Mouse (Mus musculus) intestine, postnatal 0 days (tissue): ENCODE data around the gene Tars. TPM values are rescaled to one million over a fixed set of nuclear protein-coding genes. Genes with fewer than 3 reads are reported as not detected.
A peak's percentile ranks its signal among the peaks of the same experiment; 100 is the strongest.

Source experiments
- ATAC-seq: fragments of 200-750 bp; cut with Nextera tagmentation; 2 replicates; pipeline ENCODE4 v1.8.0; 2017; ENCODE audit warnings: mild to moderate bottlenecking, moderate TSS enrichment, moderate library complexity
- H3K27ac ChIP-seq: fragments of 300-500 bp; sonication (generic); 2 replicates; pipeline ENCODE4 v1.5.1; 2014; ENCODE audit warnings: mild to moderate bottlenecking, low read depth, low read length, moderate library complexity
- H3K27me3 ChIP-seq: fragments of 300-500 bp; sonication (generic); replicated peaks from 2 replicates; pipeline ENCODE4 v1.6.1; 2014; ENCODE audit warnings: low read length, mixed read lengths; ENCODE audit not compliant: control insufficient read depth, insufficient read depth
- H3K36me3 ChIP-seq: fragments of 300-500 bp; sonication (generic); 2 replicates; pipeline ENCODE4 v1.6.1; 2014; ENCODE audit warnings: mild to moderate bottlenecking, moderate library complexity; ENCODE audit not compliant: control insufficient read depth, insufficient read depth
- H3K4me1 ChIP-seq: fragments of 300-500 bp; sonication (generic); replicated peaks from 2 replicates; pipeline ENCODE4 v1.6.1; 2014; ENCODE audit warnings: antibody characterized with exemption, low read length, mixed read lengths; ENCODE audit not compliant: control insufficient read depth, insufficient read depth
- H3K4me2 ChIP-seq: fragments of 300-500 bp; sonication (generic); replicated peaks from 2 replicates; pipeline ENCODE4 v1.6.1; 2014; ENCODE audit warnings: low read depth, mild to moderate bottlenecking, moderate library complexity
- H3K4me3 ChIP-seq: fragments of 300-500 bp; sonication (generic); 2 replicates; pipeline ENCODE4 v1.5.1; 2014; ENCODE audit warnings: low read depth, low read length
- H3K9ac ChIP-seq: fragments of 300-500 bp; sonication (generic); 2 replicates; pipeline ENCODE4 v1.6.1; 2014; ENCODE audit warnings: mild to moderate bottlenecking, low read depth, low read length
- H3K9me3 ChIP-seq: fragments of 300-500 bp; sonication (generic); 2 replicates; pipeline ENCODE4 v1.6.1; 2016; ENCODE audit warnings: mixed run types; ENCODE audit not compliant: control insufficient read depth
- CTCF ChIP-seq: sonication (generic); IDR thresholded peaks from 2 replicates; pipeline ENCODE4 v1.5.1; 2016; ENCODE audit warnings: low read depth, mild to moderate bottlenecking, control low read depth, antibody characterized with exemption, moderate library complexity
- WGBS: fragments of 180-500 bp; shearing (Covaris S2); extraction: QIAGEN DNeasy Blood & Tissue Kit; methylation state at CpG from one replicate; pipeline ENCODE4 v1.1.7; 2014; 5-methylcytosine and 5-hydroxymethylcytosine counted together
- polyA plus RNA-seq: library from polyadenylated mRNA; unstranded; fragments of >200 nt; fragmentation: Nextera tagmentation; extraction: Ambion mirVana; gene quantifications from 2 replicates; pipeline ENCODE4 v1.2.1, GENCODE M21; 2015

Gene Tars
- polyA plus RNA-seq, 1 experiment from 2014 or later, result 31.6 TPM

DNA sequence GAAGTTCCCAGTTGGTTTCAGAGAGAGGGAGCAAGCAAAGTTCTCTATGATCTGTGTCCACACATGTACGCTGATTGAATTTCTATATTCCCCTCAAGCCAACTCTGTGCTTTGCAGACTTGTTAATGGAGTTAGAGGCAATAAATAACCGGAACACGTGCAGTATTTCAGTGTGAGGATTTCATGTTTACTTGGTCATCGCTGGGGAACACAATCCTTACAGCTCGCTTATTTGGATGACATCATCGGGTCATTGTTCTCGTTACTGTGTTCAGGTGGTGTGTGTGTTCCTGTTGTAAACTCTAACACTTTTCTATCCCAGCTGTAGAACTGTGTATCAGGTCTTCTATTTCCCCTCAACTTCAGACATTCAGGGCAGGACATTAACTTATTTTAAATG lies 12.4 kb upstream of the Tars start:
- no peak overlapping the region for H3K27ac ChIP-seq
- H3K4me3 ChIP-seq, result no peak overlapping the region
- H3K36me3 ChIP-seq, result no peaks in the 10 kb centered on the region
- H3K4me2 ChIP-seq, result no peak overlapping the region
- no peaks in the 10 kb centered on the region for H3K27me3 ChIP-seq
- ATAC-seq, result no peak
- no peaks in the 10 kb centered on the region for H3K9me3 ChIP-seq
- WGBS, result 61% methylated on average over 7 of the region's 7 CpGs
- H3K4me1 ChIP-seq, result no peaks in the 10 kb centered on the region
- no peak for TF ChIP-seq CTCF
- H3K9ac ChIP-seq, result no peak overlapping the region

DNA sequence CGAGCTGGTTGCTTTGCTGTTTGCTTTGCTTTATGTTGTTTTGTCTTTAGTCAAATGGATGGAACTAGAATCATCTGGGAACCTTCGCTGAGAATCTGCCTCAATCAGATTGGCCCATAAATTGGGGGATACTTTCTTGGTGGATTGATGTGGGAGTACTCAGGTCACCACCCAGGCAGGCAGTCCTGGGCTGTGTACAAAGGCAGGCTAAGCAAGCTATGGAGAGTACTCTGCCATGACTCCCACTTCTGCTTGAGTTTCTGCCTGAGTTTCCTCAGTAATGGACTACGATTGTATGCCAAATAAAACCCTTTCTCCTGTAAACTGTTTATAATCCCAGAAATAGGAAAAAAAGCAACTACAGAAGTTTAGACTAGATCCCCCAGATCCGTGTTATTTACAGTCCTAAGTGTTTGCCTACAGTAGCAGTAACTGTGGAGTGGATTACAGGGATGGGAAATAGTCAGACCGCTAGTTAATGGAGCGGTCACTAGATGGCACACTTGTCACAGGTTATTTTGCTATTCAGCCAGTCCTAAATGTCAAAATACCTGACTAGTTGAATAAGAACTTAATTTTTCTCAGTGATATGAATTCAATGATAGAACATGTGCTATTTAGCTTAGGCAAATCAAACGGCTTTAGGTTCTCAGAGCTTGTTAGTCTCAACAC lies 8.8 kb upstream of the Tars start:
- no peak for ATAC-seq
- WGBS, result 29% methylated on average over 7 of the region's 7 CpGs
- no peaks in the 10 kb centered on the region for H3K4me1 ChIP-seq

DNA sequence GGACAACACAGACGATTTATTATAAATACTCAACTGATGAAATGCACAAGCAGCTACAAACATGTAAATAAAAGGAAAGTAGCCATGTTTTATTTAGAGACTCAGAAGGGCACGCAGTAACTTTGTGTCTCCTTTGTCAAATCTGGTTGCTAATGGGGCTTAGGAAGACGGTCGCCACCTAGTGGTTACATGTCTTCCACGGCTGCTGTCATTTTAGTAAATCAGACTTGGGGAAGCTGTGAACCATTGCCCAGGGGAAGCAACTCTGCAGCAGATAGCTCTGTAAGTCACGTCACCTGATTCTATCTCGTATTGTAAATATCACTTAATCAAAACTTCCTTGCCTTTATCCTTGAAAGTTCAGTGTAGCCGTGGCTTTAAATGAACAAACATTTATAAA lies 7.9 kb upstream of the Tars start:
- no peak for ATAC-seq
- peak; percentile 89 for TF ChIP-seq CTCF
- no peak overlapping the region for H3K9ac ChIP-seq
- no peaks in the 10 kb centered on the region for H3K4me1 ChIP-seq
- no peaks in the 10 kb centered on the region for H3K36me3 ChIP-seq
- no peaks in the 10 kb centered on the region for H3K27me3 ChIP-seq
- H3K9me3 ChIP-seq, result no peaks in the 10 kb centered on the region
- no peak overlapping the region for H3K4me2 ChIP-seq
- WGBS, result 9% methylated on average over 8 of the region's 8 CpGs
- no peak overlapping the region for H3K27ac ChIP-seq
- no peak overlapping the region for H3K4me3 ChIP-seq

More for the DNA sequence above, 8.8 kb upstream of the Tars start:
- Histone ChIP-seq H3K4me2 (no peak overlapping the region), H3K36me3 (no peaks in the 10 kb centered on the region), H3K27ac (no peak overlapping the region), H3K9ac (no peak overlapping the region), H3K27me3 (no peaks in the 10 kb centered on the region), H3K4me3 (no peak overlapping the region), H3K9me3 (no peaks in the 10 kb centered on the region)
- peak; percentile 77 for TF ChIP-seq CTCF

DNA sequence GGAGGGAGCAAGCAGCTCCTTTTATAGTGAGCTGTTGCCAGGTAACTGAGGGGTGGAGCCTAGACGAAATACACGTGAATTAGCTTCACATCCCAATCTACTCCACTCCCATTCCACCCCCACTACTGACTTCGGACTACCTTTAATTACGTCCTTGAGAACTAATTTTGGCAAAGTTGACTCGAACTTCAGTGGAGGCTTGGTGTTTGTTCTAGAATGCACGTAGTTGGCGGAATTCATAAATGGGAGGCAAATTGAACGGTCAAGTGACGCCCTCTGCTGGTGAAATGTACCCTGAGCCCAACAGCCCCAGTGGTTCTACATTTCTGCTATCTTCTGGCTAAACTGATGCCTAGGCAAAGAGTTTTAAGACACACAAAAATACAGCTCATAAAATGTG lies 7.3 kb upstream of the Tars start:
- no peaks in the 10 kb centered on the region for H3K36me3 ChIP-seq
- WGBS, result 27% methylated on average over 9 of the region's 9 CpGs
- no peak overlapping the region; the same call in 1 of the 2 replicates for H3K4me2 ChIP-seq
- H3K9me3 ChIP-seq, result no peaks in the 10 kb centered on the region
- no peak overlapping the region for H3K9ac ChIP-seq
- H3K4me3 ChIP-seq, result no peak overlapping the region
- H3K27ac ChIP-seq, result no peak overlapping the region
- H3K4me1 ChIP-seq, result no peaks in the 10 kb centered on the region
- peak; percentile 63 for TF ChIP-seq CTCF
- H3K27me3 ChIP-seq, result no peaks in the 10 kb centered on the region
- ATAC-seq, result no peak

DNA sequence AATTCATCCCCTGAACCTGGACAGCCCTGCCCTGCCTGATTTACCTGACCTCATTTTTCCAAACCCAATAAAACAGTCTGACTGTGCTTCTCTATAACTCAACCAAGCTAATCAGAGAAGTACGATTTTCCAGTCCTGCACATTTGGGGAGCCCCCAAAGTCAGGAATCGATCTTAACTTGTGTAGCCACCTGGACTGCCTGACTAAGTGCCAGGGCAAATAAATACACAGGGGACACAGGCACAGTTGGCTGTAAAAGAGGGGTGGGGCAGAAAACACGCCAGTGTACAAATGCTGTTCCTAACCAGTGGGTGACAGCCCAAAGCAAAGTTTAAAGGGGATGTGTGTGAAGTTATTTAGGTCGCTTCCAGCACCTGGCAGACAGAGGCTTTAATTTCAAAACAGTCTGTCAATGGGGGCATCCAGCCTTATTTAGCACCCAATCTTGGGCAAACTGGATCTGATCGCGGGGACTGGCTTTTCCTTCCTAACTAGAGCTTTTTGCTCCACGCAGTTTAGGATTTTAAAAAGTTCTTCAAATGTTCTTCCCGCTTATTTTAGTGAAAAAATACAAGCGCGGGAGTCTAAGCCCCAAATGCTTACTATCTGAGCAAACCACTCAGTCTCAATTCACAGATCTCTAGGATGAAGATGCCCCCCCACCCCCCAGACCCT lies 652 bp downstream of the Tars start:
- peak overlapping the region; percentile 69 for H3K4me3 ChIP-seq
- H3K9me3 ChIP-seq, result no peaks in the 10 kb centered on the region
- H3K36me3 ChIP-seq, result peaks cover 18% of the 10 kb centered on the region
- H3K4me1 ChIP-seq, result 0 out of 2 replicates have a peak, but pooled peaks cover 2% of the 10 kb centered on the region
- no peak for ATAC-seq
- no peak overlapping the region for H3K27ac ChIP-seq
- peak overlapping the region; percentile 67 for H3K9ac ChIP-seq
- TF ChIP-seq CTCF, result no peak
- H3K4me2 ChIP-seq, result peak overlapping the region; percentile 81
- WGBS, result 2% methylated on average over 10 of the region's 10 CpGs
- no peaks in the 10 kb centered on the region for H3K27me3 ChIP-seq

DNA sequence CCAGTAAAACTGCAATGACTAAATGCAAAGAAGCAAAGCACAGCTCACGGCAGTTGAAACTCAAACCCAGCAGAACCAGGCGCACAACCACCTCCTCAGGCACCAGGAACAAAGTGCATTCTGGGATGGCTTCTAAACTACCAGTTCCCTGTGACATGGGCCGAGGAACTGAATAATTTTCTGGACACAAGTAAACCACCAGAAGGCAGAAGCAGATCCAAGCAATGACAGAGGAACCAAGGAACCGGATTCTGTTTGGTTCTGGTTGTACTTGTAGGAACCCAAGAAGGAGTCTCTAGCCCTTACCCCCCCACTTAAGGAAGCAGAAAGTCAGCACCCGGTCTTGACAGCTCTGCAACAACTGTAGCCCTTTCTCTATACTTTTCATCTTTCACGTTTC lies 3.0 kb downstream of the Tars start:
- TF ChIP-seq CTCF, result no peak
- Histone ChIP-seq H3K4me1 (0 out of 2 replicates have a peak, but pooled peaks cover 2% of the 10 kb centered on the region), H3K9ac (no peak overlapping the region), H3K36me3 (peaks cover 42% of the 10 kb centered on the region), H3K27me3 (no peaks in the 10 kb centered on the region), H3K4me3 (no peak overlapping the region), H3K4me2 (no peak overlapping the region), H3K9me3 (no peaks in the 10 kb centered on the region), H3K27ac (no peak overlapping the region)
- no peak for ATAC-seq
- WGBS, result 92% methylated on average over 6 of the region's 6 CpGs
